Mouse (Mus musculus) thymus, postnatal 0 days (tissue): ENCODE data around the gene Cyp21a1. TPM values are rescaled to one million over a fixed set of nuclear protein-coding genes. Genes with fewer than 3 reads are reported as not detected.
"Not testable (repeated sequence)": the region's sequence is repeated elsewhere in the genome, so short reads cannot be mapped to it uniquely, and the experiment has no call there.

Source experiments
- DNase-seq: peaks from one replicate; pipeline ENCODE4 v3.0.0-alpha.2; 2015; ENCODE audit warnings: low spot score
- polyA plus RNA-seq: library from polyadenylated mRNA; unstranded; fragments of >200 nt; fragmentation: Nextera tagmentation; extraction: Ambion mirVana; gene quantifications from 2 replicates; pipeline ENCODE4 v1.2.1, GENCODE M21; 2015

Gene Cyp21a1
- polyA plus RNA-seq: not detected in 2 replicates

- DNase-seq: not testable (repeated sequence)
Observed at GRCm38 (mm10) chr17:34804301-34804700, at the start of gene Cyp21a1. Gene Cyp21a1 (minus strand): TSS chr17:34804561.

DNA sequence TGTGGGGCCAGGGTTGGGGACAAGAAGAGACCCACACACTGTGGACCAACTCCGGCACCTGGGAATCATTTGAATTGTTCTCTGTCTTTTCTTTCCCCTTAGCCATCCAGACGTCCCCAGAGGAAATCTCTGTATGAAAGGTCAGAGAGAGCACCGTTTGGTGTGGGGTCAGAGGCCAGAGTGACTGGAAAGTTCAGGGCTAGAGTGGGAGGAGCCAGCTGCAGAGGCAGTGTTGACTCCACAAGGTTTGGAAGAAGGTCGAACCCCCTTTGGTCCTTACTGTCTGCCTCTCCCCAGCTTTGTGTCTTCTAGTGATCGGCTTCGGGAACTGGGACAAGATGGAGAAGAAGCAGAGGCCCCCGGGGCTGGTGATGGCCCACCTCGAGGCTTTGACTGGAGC lies 49.1 kb upstream of the Cyp21a1 start:
- no peak for DNase-seq

DNA sequence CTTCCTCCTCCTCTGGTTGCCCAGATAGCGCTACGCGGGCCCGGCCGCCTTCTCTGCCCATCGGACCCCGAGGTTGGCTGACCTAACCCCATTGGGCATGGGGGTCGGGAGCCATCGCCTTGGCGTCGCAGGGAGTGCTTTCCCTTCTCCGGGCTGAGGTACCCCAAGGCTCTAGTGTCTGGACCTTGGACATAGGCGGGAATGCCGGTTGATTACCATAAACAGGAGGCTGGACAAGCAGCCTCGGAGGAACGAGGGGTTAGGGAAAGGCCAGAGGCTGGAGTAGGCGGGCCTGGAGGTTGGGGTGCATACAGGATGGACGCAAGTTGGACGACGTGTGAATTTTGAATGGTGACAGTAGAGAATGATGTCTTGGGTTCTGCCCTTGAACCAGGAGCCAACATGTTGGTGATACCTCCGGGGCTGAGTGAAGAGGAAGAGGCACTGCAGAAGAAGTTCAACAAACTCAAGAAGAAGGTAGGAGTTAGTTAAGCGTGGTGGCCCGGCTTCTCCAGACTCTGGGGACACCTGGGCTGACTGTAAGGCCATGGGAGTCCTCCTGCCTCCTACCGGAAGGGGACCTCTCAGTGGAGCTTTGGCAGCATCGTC lies 46.3 kb upstream of the Cyp21a1 start:
- peak; percentile 14 for DNase-seq

GRCm38 (mm10) chr17:34849722-34850516 lies 45.6 kb upstream of the Cyp21a1 start, which contains the start of the genes Skiv2l and Nelfe:
Gene Skiv2l (minus strand): TSS chr17:34850210.
Gene Nelfe (plus strand): TSS chr17:34850391.
- peak; percentile 99 for DNase-seq

DNA sequence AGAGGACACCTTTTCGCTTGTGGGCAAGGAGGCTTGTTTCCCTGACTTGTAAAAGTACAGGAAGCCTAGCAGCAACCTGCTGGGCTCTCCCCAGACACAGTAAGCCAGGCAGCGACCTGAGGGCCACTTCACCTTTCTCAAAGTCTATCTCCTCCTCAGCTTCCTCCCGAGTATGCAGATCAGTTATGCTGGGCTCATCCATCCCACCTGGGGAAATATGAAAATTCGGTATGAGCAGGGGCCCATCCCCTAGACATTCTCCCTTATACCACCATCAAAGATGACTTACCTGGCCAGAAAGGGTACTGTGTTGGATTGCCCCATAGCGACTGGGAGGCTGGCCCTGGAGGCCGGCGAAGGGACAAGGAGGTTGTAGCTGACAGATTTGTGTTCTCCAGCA lies 43.3 kb upstream of the Cyp21a1 start:
- DNase-seq: no peak

DNA sequence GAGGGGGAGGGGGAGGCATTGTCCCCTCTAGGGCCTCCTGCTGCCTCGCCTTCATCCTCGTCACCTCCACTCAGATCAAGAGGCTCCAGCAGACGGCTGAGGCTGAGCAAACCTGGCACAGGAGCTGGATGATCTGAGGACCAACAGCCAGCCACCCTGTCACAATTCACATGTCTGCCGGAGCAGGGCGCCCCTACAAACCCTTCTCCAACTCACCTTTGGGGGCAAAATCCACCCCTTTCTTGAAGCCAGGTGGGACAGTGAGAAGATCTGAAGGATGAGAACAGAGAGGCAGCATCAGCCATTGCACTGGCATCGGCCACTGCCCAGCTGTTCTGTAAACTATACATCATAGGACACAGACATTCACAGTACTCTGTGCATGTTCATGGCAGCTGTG lies 42.8 kb upstream of the Cyp21a1 start:
- no peak for DNase-seq

- no peak for DNase-seq
Observed at GRCm38 (mm10) chr17:34844884-34845283, 40.5 kb upstream of the Cyp21a1 start.

DNA sequence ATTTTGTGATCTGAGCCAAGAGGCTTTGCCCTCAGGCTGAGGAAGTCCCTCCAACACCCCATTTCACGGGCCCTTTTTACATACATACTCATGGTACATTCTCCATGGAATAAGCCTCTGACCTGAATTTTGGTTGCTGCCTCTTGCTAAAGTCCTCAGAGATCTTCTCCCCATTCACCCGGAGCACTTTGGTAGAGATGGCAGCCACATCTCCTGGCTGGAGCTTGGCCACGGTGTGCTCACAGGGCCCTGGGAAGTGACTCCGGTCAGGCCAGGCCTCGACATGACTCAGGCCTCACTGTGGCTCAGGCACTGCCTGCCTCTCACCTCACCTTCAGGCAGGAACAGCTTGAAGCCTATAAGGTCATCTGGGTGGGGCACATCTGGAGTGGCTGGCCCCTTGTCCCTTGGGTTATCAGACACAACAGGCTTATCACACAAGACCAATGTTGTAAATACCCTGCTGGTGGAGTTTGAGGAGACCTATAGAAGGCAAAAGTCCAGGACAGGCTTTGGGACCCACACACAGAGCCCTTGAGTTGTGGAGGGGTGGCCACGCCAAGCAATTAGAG lies 36.5 kb upstream of the Cyp21a1 start:
- no peak for DNase-seq

GRCm38 (mm10) chr17:34838785-34839184 lies 34.4 kb upstream of the Cyp21a1 start:
- DNase-seq: no peak

- no peak for DNase-seq
Observed at GRCm38 (mm10) chr17:34837464-34838324, 33.3 kb upstream of the Cyp21a1 start.

- DNase-seq: peak; percentile 96
Observed at GRCm38 (mm10) chr17:34836856-34837221, 32.5 kb upstream of the Cyp21a1 start, which contains the start of the genes Stk19 and Dxo. Gene Stk19 (minus strand): TSS chr17:34836945. Gene Dxo (plus strand): TSS chr17:34837019.

- no peak for DNase-seq
Observed at GRCm38 (mm10) chr17:34836155-34836855, 31.9 kb upstream of the Cyp21a1 start.

- not testable (repeated sequence) for DNase-seq
Observed at GRCm38 (mm10) chr17:34830776-34831175, 26.4 kb upstream of the Cyp21a1 start.

GRCm38 (mm10) chr17:34814818-34815370 lies 10.5 kb upstream of the Cyp21a1 start:
- no peak for DNase-seq

DNA sequence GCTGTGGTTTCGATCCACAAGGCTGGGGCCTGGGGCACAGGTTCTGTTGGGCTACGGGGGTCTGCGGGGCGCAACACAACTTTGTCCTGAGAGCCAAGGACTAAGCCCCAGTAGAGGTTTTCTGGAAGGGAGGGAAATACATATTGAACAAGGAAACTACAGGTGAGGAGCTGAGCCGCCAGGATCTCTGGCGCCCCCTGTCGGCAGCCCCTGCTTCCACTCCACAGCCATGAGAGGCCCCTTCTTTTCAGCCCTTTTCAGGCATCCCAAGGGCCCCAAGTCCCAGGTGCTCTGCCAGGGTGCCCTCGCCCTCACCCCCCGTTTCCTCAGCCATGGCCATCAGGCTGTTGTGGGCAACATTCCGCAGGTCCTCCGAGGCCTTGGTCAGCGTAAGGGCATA lies 9.4 kb upstream of the Cyp21a1 start:
- DNase-seq: peak; percentile 35

DNA sequence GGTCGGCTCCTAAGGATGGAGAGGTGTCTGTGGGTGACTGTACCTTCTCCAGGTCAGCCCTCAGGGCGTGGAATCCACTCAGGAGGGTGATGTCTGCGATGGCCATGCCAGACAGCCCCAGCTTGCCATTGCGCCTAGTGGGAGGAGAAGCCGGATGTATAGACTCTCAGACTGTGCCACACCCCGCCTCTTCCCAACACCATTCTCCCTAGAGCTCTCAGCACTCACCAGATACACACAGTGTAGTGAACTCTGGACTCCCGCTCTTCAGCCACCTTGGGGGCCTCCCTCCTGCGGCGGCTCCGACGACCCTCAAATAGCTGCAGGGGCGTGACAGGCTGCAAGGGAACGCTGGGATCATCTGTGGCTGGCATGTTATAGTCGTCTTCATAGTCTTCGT lies 6.9 kb upstream of the Cyp21a1 start:
- no peak for DNase-seq

- DNase-seq: not testable (repeated sequence)
Observed at GRCm38 (mm10) chr17:34810811-34811210, 6.5 kb upstream of the Cyp21a1 start.

- DNase-seq: not testable (repeated sequence)
Observed at GRCm38 (mm10) chr17:34810411-34810810, 6.0 kb upstream of the Cyp21a1 start.

DNA sequence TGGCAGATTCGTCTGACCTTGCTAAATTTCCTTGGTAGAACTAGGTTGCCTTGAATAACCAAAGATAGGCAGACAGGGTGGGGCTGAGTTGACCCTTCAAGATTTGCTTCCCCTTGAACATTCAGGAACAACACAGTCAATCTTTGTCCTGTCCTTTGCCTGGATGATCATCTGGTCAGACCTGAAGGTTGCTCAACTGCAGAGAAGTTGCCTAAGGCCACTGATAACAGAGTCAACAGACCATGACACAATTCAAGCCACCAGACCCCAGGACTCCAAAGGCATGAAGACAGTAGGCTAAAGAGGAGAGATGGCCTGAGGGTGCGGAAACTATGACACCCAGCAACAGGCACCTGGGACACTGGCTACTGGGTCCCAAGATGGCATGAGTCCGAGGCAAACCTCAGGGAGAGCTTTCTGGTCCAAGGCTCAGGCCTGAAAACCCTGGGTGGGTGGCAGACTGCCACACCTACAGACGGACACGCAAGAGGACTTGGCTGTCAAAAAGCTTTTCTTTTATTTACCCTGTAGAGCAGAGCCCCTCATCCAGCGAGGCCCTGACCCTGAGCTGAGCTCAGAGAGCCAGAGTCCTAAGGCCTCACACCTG lies 4.3 kb upstream of the Cyp21a1 start:
- no peak for DNase-seq

GRCm38 (mm10) chr17:34807176-34807575 lies 2.8 kb upstream of the Cyp21a1 start:
- no peak for DNase-seq
